Mouse (Mus musculus) embryo, embryonic 11 days (tissue): Measurements from ENCODE around the gene Pafah1b3.

ENCODE experiments used
- DNase-seq: peaks from one replicate; pipeline ENCODE4 v3.0.0-alpha.2; 2015

Gene Pafah1b3

DNA sequence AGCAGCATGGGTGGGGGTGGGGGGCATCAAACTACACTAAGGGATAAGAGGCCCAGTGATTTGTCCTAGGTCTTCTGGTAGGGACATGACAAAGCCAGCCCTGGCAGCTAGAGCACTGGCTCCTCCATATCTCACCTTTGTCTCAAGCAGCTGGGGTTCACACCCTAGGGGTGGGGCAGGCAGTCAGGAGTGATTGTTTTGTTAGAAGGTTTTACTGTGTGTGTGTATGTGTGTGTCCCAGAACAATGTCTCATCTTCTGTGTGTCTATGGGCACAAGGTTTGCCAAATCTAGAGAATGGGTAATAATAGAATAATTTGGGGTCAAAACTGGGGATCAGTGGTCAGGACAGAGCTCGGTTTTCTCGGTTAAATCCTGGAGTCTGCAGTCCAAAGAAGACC lies 7.7 kb upstream of the Pafah1b3 start:
- no peak for DNase-seq

DNA sequence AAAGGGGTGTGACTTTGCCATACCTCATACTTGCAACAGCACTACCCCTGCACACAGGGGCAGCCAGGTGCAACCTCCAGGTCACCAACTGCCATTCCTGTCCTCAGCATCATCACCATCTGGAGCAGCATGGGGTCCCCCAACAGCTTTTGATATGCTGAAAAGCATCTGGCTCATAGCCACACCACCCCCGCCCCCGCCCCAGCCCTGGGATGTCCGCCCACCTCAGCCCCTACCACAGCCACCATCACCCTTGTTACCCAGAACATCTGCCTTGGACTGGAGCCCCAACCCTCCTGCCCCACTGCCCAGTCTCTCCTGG lies 5.9 kb upstream of the Pafah1b3 start:
- no peak for DNase-seq

DNA sequence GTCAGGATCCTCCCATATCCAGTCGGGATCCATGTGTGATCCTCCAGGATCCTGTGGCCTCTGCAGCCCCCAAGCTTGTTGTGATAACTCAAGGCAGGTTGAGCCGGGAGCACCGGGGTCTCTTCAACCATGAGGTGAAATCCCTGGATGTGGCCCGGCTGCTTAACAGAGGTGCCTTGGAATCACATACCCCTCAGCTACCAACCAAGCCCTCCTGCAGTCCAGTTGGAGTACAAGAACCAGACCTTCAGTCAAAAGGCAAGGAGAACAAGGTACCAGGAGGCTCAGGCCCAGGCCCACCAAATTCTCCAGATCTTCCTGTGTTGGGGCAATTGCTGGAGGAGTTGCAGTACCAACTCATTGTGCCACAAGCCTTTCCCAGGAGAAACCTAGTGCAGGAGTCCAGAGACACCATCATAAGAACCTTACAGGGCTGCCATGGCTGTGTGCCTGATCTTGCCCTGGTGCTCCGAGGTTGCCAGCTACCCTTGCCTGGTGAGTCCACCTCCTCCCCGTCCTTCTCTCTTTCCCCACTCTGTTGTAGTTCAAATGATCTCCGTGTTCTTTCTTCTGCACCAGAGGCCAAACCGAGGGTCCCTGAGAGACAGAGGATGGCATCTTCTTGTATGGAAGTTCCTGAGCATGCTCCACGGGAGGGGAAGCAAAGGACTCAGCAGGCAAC lies 5.4 kb upstream of the Pafah1b3 start:
- DNase-seq, result no peak

DNA sequence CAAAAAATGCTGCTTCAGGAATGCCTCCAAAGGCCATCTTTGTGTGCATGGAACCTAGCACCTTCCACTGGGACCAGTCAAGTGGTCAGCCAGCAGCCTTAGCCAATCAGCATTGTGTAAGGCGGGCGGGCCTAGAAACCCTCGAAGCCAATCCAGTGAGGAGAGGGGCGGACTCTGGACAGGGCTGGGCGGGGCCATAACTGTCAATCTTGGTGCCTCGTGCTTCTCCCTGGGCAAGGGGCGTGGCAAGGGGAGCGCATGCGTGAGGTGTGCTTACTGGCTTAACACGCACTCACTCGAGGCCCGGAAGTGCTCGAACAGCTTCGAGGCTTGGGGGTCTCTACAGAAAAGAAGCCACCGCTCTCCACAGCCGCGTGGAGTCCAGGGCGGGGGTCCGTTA lies 3.3 kb upstream of the Pafah1b3 start, which contains the start of gene Prr19:
Prr19 (plus strand) TSS at position 349 of the 400 bp plus-strand sequence.
- peak; percentile 79 for DNase-seq

DNA sequence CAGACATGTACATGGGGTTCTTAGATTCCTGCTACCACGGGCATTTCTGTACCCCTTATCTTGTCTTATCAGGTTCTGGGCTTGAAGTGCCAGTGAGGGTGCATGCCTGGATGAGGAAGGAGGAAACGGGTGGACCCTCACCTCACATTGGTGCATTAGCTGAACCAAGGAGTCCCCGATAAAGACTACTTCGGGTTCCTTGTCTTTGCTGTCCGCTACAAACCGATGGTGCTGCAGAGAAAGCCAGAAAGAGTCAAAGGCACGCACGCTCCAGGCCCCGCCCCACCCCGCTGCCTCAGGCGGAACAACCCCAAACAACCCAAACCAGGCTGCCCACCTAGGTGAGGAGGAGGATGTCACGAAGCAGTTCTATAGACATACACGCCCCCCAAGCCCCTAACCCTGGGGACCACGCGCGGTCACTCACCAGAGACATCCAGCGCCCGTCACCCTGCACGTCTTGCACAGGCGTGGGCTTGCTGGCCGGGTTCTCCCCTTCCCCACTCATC lies 787 bp downstream of the Pafah1b3 start:
- peak; percentile 63 for DNase-seq

DNA sequence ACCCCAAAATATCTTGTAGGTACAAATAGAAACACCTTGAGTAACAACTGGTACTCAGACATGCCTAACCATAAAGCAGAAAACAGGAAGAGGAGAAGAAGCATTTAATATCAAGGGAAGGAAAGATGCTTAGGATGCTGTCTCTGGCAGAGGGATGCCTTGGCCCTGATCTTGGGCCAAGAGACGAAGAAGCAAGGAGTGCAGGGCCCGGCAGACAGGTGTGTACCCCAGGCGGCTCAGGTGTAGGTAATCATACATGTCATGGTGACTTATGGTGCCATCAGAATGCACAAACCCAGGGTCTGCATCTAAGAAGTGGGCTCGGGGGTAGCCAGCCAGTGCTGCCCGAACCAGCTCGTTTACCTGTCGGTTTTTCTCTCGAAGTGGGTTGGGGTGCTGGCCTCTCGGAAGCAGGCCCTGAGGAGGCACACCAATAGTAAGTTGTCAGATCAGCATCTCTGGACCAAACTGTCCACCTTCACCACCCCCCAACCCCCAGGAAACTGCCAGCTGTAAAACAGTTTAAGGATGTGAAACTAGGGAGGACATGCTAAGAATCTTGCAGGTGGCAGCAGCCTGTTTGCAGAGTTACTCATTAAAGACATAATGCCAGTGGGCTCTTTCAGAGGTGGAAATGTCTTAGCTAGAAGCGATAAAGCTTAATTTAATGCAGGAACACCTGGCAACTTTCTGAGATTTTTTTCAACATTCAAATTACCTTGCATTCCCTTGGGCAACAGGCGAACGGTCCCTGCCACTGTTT lies 2.6 kb downstream of the Pafah1b3 start:
- DNase-seq, result no peak

DNA sequence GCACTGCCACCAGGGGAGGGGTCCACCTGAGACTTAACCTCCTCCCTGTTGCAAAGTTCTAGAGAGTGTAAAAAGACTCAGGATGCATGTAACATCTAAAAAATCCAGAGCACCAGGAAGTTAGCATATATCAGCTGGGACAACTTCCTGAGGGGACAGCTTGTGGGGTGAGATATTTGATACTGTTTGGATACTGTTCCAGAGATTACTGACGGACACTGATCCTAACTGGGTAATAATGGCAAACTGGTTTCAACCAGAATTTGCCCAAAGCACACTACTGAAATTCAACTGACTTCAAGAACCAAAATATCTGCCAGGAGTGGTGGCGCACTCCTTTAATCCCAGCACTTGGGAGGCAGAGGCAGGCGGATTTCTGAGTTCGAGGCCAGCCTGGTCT lies 3.3 kb downstream of the Pafah1b3 start:
- DNase-seq, result no peak

DNA sequence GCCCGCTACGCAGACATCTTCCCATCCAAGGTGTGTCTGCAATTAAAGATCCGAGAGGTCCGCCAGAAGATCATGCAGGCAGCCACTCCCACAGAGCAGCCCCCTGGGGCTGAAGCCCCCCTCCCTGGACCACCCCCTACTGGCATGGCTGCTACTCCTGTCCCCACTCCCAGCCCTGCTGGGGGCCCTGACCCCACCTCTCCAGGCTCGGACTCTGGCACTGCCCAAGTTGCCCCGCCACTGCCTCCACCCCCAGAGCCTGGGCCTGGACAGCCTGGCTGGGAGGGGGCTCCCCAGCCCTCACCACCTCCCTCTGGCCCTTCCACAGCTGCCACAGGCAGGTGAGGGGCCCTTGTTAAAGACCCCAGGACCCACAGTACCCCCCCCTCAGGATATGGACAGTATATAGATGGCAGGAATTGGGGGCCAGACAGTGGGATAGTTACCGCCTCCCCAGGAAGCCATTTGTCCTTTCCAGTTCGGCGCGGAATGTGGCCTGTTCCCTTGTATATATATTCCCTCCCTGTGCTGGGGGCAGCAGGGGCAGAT lies 4.5 kb downstream of the Pafah1b3 start:
- no peak for DNase-seq

DNA sequence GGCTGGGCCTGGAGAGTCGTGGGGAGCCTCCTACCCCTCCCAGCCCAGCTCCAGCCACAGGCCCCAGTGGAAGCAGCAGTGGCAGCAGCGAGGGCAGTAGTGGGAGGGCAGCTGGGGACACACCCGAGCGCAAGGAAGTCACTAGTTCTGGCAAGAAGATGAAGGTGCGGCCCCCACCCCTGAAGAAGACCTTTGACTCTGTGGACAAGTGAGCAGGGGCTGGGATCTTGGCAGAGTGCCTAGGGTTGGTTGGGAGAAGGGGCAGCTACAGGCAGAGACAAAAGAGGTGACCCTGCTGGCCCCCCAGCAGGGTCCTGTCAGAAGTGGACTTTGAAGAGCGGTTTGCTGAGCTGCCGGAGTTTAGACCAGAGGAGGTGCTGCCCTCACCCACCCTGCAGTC lies 5.7 kb downstream of the Pafah1b3 start:
- no peak for DNase-seq

DNA sequence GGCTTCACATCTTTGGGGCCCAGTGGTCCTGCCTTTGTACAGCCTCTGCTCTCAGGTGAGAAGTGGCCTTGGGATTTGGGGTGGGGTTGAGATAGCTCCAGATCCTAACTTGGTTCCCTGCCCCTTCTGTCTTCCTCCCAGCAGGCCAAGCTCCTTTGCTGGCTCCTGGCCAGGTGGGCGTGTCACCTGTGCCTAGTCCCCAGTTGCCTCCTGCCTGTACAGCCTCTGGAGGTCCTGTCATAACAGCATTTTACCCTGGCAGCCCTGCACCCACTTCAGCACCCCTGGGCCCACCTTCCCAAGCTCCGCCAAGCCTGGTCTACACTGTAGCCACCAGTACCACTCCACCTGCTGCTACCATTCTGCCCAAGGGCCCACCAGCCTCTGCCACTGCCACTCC lies 6.9 kb downstream of the Pafah1b3 start:
- no peak for DNase-seq

DNA sequence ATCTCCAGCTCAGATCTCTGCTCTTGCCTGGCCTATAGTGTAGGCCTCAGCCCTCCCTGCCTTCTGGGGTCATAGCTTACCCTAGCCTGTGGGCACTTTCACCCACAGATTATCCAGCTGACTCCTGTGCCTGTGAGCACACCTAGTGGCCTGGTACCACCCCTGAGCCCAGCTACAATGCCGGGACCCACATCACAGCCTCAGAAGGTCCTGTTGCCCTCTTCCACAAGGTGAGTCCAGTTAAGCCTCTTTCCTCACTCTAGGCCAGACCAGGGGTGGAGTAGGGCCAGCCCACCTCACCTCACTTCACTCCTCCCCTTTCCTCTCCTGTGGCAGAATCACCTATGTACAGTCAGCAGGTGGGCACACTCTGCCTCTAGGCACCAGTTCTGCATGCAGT lies 7.3 kb downstream of the Pafah1b3 start:
- no peak for DNase-seq

DNA sequence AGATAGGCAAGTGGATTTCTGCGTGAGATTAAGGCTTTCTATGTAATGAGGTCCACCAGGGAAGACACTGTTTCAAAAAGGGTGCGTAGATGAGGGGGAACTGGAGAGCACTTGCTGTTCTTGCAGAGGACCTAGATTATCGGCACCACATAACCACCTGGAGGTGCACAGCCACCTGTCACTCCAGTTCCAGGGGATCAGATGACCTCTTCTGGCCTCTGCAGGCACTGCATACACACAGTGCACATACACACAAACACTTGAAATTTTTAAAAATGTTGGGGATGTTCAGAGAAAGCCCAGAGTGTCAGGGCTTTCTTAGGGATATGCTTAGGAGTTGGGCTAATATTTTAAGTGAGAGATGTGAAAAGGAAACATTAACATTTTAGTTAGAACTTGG lies 7.9 kb downstream of the Pafah1b3 start:
- no peak for DNase-seq

DNA sequence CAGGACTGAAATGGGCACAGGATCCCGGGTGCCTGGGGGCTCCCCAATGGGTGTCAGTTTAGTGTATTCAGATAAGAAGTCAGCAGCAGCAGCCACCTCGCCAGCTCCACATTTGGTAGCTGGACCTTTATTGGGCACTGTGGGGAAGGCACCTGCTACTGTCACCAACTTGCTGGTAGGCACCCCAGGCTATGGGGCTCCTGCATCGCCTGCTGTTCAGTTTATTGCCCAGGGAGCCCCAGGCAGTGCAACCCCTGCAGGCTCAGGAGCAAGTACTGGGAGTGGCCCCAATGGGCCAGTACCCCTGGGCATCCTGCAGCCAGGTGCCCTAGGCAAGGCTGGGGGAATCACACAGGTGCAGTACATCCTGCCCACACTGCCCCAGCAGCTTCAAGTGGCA lies 9.1 kb downstream of the Pafah1b3 start:
- no peak for DNase-seq

DNA sequence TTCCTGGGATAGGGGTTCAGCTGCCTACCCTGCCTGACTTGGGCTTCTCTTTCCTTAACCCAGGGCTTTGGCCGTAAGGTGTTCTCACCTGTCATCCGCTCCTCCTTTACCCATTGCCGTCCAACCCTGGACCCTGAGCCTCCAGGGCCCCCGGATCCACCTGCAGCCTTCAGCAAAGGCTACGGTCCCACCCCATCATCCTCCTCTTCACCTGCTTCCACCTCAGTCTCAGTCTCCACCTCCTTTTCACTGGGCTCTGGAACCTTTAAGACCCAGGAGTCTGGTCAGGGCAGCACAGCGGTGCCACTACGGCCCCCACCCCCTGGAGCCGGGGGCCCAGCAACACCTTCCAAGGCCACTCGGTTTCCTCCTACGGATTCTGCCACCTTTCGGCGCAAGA lies 9.8 kb downstream of the Pafah1b3 start:
- DNase-seq, result no peak

DNA sequence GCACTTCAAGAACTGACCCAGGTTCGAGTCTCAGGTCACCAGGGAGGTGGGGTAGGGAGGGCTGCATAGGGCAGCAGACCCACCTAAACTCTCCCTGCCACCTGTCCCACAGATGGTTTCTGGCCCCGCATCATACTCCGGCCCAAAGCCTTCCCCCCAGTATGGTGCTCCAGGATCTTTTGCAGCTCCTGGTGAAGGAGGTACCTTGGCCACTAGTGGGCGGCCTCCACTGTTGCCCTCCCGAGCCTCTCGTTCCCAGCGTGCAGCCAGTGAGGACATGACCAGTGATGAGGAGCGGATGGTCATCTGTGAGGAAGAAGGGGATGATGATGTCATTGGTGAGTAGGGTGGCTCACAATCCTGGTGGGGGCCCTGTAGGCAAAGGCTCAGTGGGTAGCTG lies 10.8 kb downstream of the Pafah1b3 start:
- DNase-seq, result no peak

DNA sequence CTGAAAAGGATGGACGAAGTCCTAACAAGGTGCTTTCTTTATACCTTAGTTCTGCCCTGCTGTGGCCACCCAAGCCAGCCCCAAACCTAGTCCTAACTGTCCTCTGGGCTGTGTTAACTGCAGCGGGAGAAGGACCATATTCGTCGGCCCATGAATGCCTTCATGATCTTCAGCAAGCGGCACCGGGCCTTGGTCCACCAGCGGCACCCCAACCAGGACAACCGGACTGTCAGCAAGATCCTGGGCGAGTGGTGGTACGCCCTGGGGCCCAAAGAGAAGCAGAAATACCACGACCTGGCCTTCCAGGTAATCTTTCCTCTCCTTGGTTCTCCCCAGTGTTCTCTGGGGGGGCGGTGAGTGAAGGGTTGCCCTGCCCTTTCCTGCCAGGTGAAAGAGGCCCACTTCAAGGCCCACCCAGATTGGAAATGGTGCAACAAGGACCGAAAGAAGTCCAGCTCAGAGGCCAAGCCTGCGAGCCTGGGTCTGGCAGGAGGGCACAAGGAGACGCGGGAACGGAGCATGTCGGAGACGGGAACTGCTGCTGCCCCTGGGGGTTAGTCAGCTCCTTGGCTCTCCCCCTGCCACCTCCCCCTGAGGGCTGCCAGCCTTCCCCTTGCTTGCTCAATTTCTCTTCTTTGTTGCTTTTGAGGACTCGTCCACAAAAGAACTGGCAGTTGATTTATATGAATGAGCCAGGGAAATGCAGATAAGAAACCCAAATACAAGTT lies 12.1 kb downstream of the Pafah1b3 start:
- DNase-seq, result no peak

DNA sequence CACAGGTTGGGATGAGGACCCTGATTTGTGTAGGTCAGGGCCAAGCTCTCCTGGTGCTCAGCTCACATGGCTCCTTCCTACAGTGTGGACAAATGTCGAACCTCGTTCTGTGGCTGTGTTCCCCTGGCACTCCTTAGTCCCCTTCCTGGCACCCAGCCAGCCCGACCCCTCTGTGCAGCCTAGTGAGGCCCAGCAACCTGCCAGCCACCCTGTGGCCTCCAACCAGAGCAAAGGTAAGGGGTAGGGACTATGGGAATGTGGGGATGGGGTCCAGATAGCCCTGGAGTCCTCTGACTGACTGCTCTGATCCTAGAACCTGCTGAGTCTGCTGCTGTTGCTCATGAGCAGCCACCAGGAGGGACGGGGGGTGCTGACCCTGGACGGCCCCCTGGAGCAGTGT lies 13.0 kb downstream of the Pafah1b3 start:
- no peak for DNase-seq

DNA sequence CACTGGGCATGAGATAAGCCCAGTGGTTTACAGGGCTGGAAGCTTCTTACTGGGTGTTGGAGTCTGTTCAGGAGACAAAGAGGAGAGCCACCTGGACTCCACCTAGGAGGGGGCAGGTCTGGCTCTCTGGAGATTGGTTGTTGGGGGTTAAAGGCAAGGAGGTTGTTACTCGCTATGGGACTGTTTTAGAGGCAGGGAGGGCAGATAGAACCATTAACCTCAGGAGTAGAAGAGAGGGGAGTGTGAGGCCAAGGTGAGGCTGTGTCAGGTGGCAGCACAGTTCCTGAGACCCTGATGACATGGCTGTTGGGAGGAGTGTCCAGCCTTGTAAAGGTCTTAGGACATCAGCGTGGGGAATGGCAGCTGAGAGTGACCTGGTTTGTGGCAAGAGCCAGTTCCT lies 13.6 kb downstream of the Pafah1b3 start:
- no peak for DNase-seq

DNA sequence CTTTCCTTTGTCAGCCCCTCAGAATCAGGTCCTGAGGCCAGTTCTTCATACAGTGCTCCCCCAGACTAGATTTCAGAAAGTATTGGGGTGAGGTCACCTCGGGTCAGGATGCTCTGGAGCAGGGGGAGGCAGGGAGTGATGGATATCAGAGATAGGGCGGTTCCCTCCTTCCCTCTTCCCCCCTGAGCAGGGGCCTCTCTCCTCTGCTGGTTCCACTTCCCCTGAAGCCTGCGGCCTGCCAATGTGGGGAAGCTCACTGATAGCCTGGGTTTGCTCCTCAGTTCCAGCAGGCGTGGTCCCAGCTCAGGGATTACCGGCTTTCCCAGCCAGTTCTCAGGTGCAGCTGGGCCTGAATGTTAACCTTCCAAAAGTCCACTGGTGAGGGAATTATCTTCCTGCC lies 14.1 kb downstream of the Pafah1b3 start:
- DNase-seq, result peak; percentile 26

DNA sequence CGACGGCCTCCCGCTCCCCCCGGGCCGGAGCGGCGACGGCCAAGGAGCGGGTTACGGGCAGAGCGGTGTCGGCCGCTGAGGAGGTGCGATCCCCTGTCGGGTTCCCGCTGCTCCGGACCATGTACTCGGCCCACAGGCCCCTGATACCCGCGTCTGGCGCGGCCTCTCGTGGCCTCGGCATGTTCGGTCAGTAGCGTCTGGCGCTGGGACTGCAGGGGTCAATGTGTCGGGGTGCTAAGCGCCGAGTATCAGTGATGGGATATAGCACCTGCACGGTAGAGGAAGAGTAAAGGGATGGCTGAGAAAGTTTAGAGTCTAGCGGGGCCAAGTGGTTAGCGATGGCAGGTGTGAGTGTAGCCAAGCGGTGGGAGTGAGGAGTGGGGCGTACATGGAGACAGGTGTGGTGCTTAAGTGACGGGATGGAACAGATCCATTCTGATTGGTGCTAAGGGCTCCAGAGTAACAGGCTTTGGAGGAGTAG lies 15.0 kb downstream of the Pafah1b3 start:
- DNase-seq, result no peak

DNA sequence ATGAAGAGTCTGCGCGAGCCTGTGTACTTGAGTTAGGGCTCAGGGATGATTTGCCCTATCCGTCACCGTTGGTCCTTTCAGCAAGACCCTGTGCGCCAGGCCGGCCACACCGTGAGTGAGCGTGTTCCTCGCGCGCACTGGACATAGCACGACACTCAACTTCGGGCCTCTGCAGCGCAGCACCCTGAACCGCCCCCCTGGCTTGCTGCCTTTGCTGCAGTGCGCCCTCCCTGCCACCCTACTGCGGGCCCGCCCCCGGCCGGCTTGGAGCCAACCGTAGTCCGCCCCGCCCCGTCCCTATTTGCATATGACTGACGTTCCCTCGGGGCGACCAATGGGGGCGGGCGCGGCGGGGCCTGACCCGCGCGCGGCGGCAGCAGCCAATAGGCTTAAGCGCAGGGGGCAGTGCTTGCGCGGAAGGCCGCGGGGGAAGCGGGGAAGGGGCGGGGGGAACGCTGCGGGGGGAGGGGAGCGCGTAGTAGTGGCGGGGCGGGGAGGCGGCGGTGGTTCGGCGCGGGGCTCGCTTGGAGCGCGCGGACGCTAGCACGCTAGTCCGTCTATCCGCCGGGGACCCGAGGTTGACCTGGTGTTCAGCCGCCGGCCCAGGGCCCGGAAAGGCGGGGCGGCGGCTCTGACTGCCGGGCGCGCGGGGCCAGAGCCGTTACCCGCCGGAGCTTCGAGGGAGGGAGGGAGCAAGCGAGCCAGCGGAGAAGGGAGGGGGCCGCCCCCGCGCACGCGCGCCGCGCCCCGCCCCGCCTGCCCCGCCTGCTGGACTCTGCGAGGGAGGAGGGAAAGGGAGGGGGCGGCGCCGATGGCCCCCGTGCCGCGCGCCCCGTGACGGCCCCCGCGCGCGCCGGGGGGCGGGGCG lies 15.8 kb downstream of the Pafah1b3 start:
- peak; percentile 99 for DNase-seq

DNA sequence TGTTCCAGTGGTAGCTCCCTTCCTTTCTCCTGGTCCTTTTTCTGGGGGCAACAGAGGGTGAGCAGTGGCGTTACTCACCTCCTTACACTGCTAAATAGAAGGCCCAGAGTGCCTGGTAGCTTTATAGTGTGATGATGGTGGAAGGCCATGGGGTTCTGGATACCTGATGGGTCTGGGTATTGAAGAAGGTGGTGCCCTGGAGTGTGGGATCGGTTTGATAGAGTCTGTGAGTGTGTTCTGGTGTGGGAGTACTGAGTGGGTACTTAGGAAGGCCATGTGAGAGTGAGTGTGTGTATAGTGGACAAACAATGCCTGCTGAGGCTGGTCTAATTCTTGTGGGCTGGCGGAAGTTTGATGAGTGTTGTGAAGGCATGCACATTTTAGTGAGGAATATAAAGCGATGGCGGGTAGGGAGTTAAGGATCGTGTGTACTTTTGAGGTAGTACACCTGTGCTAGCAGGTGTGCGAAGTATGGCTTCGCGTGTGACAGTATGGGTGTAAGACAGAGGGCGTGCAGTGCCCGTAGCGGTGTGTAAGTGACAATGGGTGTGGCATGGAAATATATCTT lies 16.5 kb downstream of the Pafah1b3 start:
- no peak for DNase-seq
